21 mouse cellular contexts compared by ENCODE assay signal in the genomic region with DNA sequence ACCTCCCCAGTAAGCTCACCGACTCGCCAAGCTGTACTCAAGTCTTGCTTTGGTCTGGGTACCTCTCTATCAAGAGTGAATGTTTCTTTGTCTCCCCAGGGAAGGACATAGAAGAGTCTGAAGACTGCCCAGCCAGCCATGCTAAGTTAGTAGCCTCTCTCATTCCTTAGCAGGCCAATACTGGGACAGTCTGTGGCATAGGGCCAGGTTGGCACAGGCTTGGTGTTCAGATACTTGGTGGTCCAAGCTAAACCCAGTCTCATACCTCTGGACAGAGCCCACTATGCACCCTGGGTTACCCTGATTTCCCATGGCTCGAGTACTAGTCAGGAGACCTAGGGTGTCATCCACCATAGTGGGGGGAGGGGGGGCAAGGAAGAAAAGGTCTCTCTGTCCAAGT. TPM values are rescaled to one million over a fixed set of nuclear protein-coding genes. Genes with fewer than 3 reads are reported as not detected.
DNase-seq lines count a peak whose midpoint lies in the region; ATAC-seq and TF ChIP-seq lines count a peak whose summit lies in the region.
"Had no signal": no experiment of that assay in that cellular context is flagged by ENCODE, and none has a peak within 500 bp of the region (broad histone marks: within the 10 kb centered on the region; RNA-seq: fewer than 3 reads in every experiment).

No protein-coding gene starts in this region.

- no peak for ATAC-seq in kidney, embryonic 16.5 days (ENCODE audit: low FRiP score, low TSS enrichment)
- 0 out of 2 replicates have a peak, but pooled peaks have one; percentile 10 for ATAC-seq in neural tube, embryonic 15.5 days (ENCODE audit: low FRiP score)

- H3K27me3 ChIP-seq in kidney, embryonic 16.5 days (ENCODE audit: insufficient read depth, low read length) = peaks cover 21% of the 10 kb centered on the region; the same call in 1 of the 2 replicates
- H3K27me3 ChIP-seq in neural tube, embryonic 15.5 days (replicated peaks) = peaks cover 11% of the 10 kb centered on the region; the same call in 1 of the 2 replicates
- H3K27me3 ChIP-seq: CH12.LX had no signal

- H3K4me2 ChIP-seq in kidney, embryonic 16.5 days (replicated peaks; ENCODE audit: low read depth, low read length) = peak overlapping the region; percentile 93
- H3K4me2 ChIP-seq in neural tube, embryonic 15.5 days = no peak overlapping the region; the same call in 1 of the 2 replicates

- TF ChIP-seq CTCF in gastrocnemius, adult 2 months (IDR thresholded peaks at IDR 0.05) = no peak

- H3K9ac ChIP-seq in kidney, embryonic 16.5 days (replicated peaks; ENCODE audit: low read length) = no peak overlapping the region
- no peak overlapping the region for H3K9ac ChIP-seq in neural tube, embryonic 15.5 days (replicated peaks)
- H3K9ac ChIP-seq: embryonic facial prominence, embryonic 15.5 days had no signal

- H3K4me3 ChIP-seq in kidney, embryonic 16.5 days (ENCODE audit: low read length) = no peak overlapping the region
- no peak overlapping the region for H3K4me3 ChIP-seq in neural tube, embryonic 15.5 days (replicated peaks)
- H3K4me3 ChIP-seq in gastrocnemius, adult 2 months = no peak overlapping the region
- H3K4me3 ChIP-seq: myocyte had no signal

- H3K4me1 ChIP-seq in kidney, embryonic 16.5 days (ENCODE audit: insufficient read depth, low read length) = peaks cover 27% of the 10 kb centered on the region
- H3K4me1 ChIP-seq in neural tube, embryonic 15.5 days = peaks cover 37% of the 10 kb centered on the region

- no peak overlapping the region for H3K27ac ChIP-seq in kidney, embryonic 16.5 days (ENCODE audit: low read length)
- no peak overlapping the region for H3K27ac ChIP-seq in neural tube, embryonic 15.5 days (replicated peaks)
- no peak overlapping the region for H3K27ac ChIP-seq in gastrocnemius, adult 2 months
- H3K27ac ChIP-seq: embryonic facial prominence, embryonic 15.5 days; intestine, embryonic 15.5 days had no signal

- H3K36me3 ChIP-seq in kidney, embryonic 16.5 days (ENCODE audit: insufficient read depth, low read length) = no peaks in the 10 kb centered on the region
- H3K36me3 ChIP-seq in neural tube, embryonic 15.5 days = no peaks in the 10 kb centered on the region
- H3K36me3 ChIP-seq: embryonic facial prominence, embryonic 15.5 days; G1E; heart, embryonic 12.5 days; hindbrain, embryonic 10.5 days; intestine, embryonic 15.5 days; midbrain, embryonic 12.5 days had no signal

- DNase-seq in cerebellum, adult 9-10 months = peak; percentile 43
- no peak for DNase-seq in cerebellum, adult 8-10 months
- no peak for DNase-seq in kidney, postnatal 36 days
- DNase-seq in neural tube, embryonic 10.5 days (ENCODE audit: extremely low spot score, low spot score) = no peak
- DNase-seq in cerebellum, adult 9-11 months = peak; percentile 50
- no peak for DNase-seq in gastrocnemius, adult 2 months
- DNase-seq: gastrocnemius, postnatal 10 days; right cerebral cortex, adult 18-20 months; spleen, adult 18-20 months had no signal

- intact Hi-C loops in gastrocnemius, adult 2 months (cut with DNase I) = no loop called here

- H3K9me3 ChIP-seq in kidney, embryonic 16.5 days (ENCODE audit: low read length) = no peaks in the 10 kb centered on the region
- H3K9me3 ChIP-seq in neural tube, embryonic 15.5 days (replicated peaks) = no peaks in the 10 kb centered on the region
- H3K9me3 ChIP-seq: embryonic facial prominence, embryonic 15.5 days; heart, embryonic 12.5 days; hindbrain, embryonic 10.5 days; intestine, embryonic 15.5 days; midbrain, embryonic 12.5 days had no signal

- 72% methylated on average over 3 of the region's 3 CpGs for WGBS in kidney, embryonic 16.5 days
- WGBS in neural tube, embryonic 15.5 days = 81% methylated on average over 3 of the region's 3 CpGs

RNA-seq across cellular contexts. Expression of a gene that starts 1.1 kb away (rescaled TPM):
- polyA plus RNA-seq in kidney, embryonic 16.5 days (2015; fragmentation: Nextera tagmentation; extraction: Ambion mirVana) = 23.0 and 25.8 TPM in 2 replicates
- 39.6 TPM in 2 replicates for polyA plus RNA-seq in neural tube, embryonic 15.5 days (2015; fragmentation: Nextera tagmentation; extraction: Ambion mirVana)
- 10 to 100 TPM in 1 of 2 experiments, 1 to 10 TPM in 1; 5.2 to 11.7 TPM for total RNA-seq in gastrocnemius, adult 2 months (2021)
- total RNA-seq: CH12.LX; common myeloid progenitor, adult 5-6 weeks; granulocyte monocyte progenitor cell, adult 5-6 weeks had no signal
- polyA plus RNA-seq: G1E, myocyte had no signal

Comparison
In these comparisons a context has a peak if more than half of its experiments do, and no peak if none do; other contexts are left out.
1. DNase-seq: peak in cerebellum, adult 9-10 months (single experiment) and cerebellum, adult 9-11 months (single experiment); none in cerebellum, adult 8-10 months (single experiment), kidney, postnatal 36 days (0 of 2), neural tube, embryonic 10.5 days (single experiment) and gastrocnemius, adult 2 months (single experiment).